8 mouse cellular contexts compared by ENCODE assay signal in the genomic region with DNA sequence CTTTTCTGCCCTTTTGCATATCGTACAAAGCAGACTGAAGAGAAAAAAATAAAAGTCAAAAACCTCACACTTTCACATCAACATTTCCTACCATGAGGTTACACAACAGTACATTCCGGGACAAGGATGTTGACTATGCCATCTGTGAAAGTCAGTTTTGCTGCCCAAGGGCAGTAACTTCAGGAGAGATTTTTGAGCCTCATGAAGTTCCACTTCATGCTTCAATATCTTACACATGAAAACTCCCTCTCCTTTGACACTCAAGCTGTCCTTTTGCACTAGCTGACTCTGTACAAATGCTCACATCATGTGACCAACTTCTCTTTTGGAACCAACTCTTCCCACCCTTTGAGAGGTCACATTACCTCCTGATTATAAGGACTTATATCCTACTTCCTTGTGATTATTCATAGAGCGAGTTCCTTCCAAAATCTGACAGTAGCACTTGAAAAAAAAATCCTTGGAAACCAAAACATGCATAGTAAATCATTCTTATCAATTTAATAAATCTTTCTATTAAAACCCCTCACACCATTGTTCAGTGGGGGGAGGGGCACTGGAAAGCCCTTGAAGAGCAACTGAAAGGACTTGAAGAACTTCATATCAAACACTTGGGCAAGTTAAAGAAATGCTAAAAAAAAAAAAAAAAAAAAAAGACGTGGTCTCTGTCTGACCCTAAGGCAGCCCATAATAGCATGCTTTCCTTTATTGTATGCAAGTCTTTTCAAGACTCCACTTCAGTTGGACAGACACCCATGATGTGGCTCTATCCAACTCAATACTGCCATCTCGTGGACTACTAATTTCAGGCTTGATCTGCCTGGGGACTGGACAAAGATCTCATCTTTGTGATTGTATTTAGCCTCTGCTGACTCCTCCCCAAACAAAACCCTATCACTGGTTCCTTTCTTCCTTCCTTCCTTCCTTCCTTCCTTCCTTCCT.
DNase-seq lines count a peak whose midpoint lies in the region; ATAC-seq and TF ChIP-seq lines count a peak whose summit lies in the region.

No protein-coding gene starts in this region.

- dilution Hi-C loops in CH12.LX (cut with MboI; ENCODE audit: extremely low pct_ligation_motif_present, extremely low pct_unique_long_range_greater_than_20kb, low sequenced_read_pairs): no loop called here

- H3K79me2 ChIP-seq in CH12.LX (replicated peaks; ENCODE audit: control insufficient read depth, extremely low read depth, insufficient read depth, poor library complexity, severe bottlenecking): no peaks in the 10 kb centered on the region

- peak; percentile 90 for TF ChIP-seq RAD21 in CH12.LX (IDR thresholded peaks at IDR 0.05; ENCODE audit: low read depth, low read length)

- TF ChIP-seq EP300 in CH12.LX (IDR thresholded peaks at IDR 0.05; ENCODE audit: low read length): no peak

- peak overlapping the region; percentile 29; the same call in 1 of the 2 replicates for H3K4me2 ChIP-seq in CH12.LX (ENCODE audit: insufficient read depth, low read depth, poor library complexity, severe bottlenecking)
- H3K4me2 ChIP-seq in embryonic facial prominence, embryonic 12.5 days (replicated peaks): no peak overlapping the region
- no peak overlapping the region for H3K4me2 ChIP-seq in heart, embryonic 12.5 days
- no peak overlapping the region for H3K4me2 ChIP-seq in kidney, embryonic 14.5 days (replicated peaks; ENCODE audit: low read depth, low read length)
- H3K4me2 ChIP-seq in liver, embryonic 12.5 days: no peak overlapping the region

- peak; percentile 62 to 84; a peak in 3 of 4 replicates for TF ChIP-seq CTCF in CH12.LX (conservative IDR thresholded peaks at IDR 0.05 in 1 of 2, IDR thresholded peaks at IDR 0.05 in 1 of 2; ENCODE audit: low read depth in 2 of 2, low read length in 2 of 2)

- DNase-seq in CH12.LX (ENCODE audit: extremely low read depth): peak; percentile 92
- DNase-seq in adrenal gland, adult 8-10 months: peak; percentile 58
- peak; percentile 85 for DNase-seq in naive thymus-derived CD4-positive, alpha-beta T cell, adult 2 months (ENCODE audit: low read depth)
- peak; percentile 81 for DNase-seq in thymus, postnatal 14 days

- no peak overlapping the region for H3K4me3 ChIP-seq in CH12.LX (replicated peaks in 1 of 3; ENCODE audit: low read depth in 2 of 3, low read length in 2 of 3, poor library complexity in 1 of 3)
- no peak overlapping the region for H3K4me3 ChIP-seq in embryonic facial prominence, embryonic 12.5 days
- H3K4me3 ChIP-seq in heart, embryonic 12.5 days: no peak overlapping the region
- no peak overlapping the region for H3K4me3 ChIP-seq in kidney, embryonic 14.5 days (ENCODE audit: low read length)
- H3K4me3 ChIP-seq in liver, embryonic 12.5 days: no peak overlapping the region

- H3K9ac ChIP-seq in CH12.LX (ENCODE audit: insufficient read depth, low read depth): no peak overlapping the region
- no peak overlapping the region for H3K9ac ChIP-seq in embryonic facial prominence, embryonic 12.5 days
- H3K9ac ChIP-seq in heart, embryonic 12.5 days: no peak overlapping the region
- H3K9ac ChIP-seq in kidney, embryonic 14.5 days (ENCODE audit: low read depth, low read length): no peak overlapping the region
- H3K9ac ChIP-seq in liver, embryonic 12.5 days: no peak overlapping the region

- TF ChIP-seq POLR2A in CH12.LX (IDR thresholded peaks at IDR 0.05; ENCODE audit: low read depth, low read length): no peak

- peaks cover 14 to 59% of the 10 kb centered on the region in 2 experiments for H3K4me1 ChIP-seq in CH12.LX (ENCODE audit: control insufficient read depth in 1 of 2, insufficient read depth in 2 of 2)
- peaks cover 14% of the 10 kb centered on the region for H3K4me1 ChIP-seq in embryonic facial prominence, embryonic 12.5 days
- H3K4me1 ChIP-seq in heart, embryonic 12.5 days (replicated peaks): peaks cover 23% of the 10 kb centered on the region
- peaks cover 41% of the 10 kb centered on the region for H3K4me1 ChIP-seq in kidney, embryonic 14.5 days (ENCODE audit: control insufficient read depth, insufficient read depth, low read length)
- H3K4me1 ChIP-seq in liver, embryonic 12.5 days: peaks cover 6% of the 10 kb centered on the region; the same call in 1 of the 2 replicates

- peak overlapping the region; percentile 31; the same call in 1 of the 2 replicates for H3K27ac ChIP-seq in CH12.LX (ENCODE audit: insufficient read depth, low read depth)
- H3K27ac ChIP-seq in embryonic facial prominence, embryonic 12.5 days: no peak overlapping the region
- no peak overlapping the region for H3K27ac ChIP-seq in heart, embryonic 12.5 days (ENCODE audit: poor library complexity, severe bottlenecking)
- H3K27ac ChIP-seq in kidney, embryonic 14.5 days (ENCODE audit: low read depth, low read length): peak overlapping the region; percentile 6; the same call in 1 of the 2 replicates
- no peak overlapping the region for H3K27ac ChIP-seq in liver, embryonic 12.5 days

- H3K27me3 ChIP-seq in CH12.LX (replicated peaks): no peaks in the 10 kb centered on the region
- no peaks in the 10 kb centered on the region for H3K27me3 ChIP-seq in embryonic facial prominence, embryonic 12.5 days
- H3K27me3 ChIP-seq in heart, embryonic 12.5 days (replicated peaks): no peaks in the 10 kb centered on the region
- no peaks in the 10 kb centered on the region for H3K27me3 ChIP-seq in kidney, embryonic 14.5 days (ENCODE audit: control insufficient read depth, insufficient read depth, low read length)
- no peaks in the 10 kb centered on the region for H3K27me3 ChIP-seq in liver, embryonic 12.5 days (replicated peaks)

- 45% methylated on average over 5 of the region's 5 CpGs for WGBS in embryonic facial prominence, embryonic 12.5 days
- 49% methylated on average over 5 of the region's 5 CpGs for WGBS in heart, embryonic 12.5 days
- 38% methylated on average over 5 of the region's 5 CpGs for WGBS in kidney, embryonic 14.5 days
- 38% methylated on average over 5 of the region's 5 CpGs for WGBS in liver, embryonic 12.5 days (ENCODE audit: insufficient replicate concordance)

- ATAC-seq in embryonic facial prominence, embryonic 12.5 days (ENCODE audit: insufficient number of reproducible peaks, insufficient read depth, low FRiP score, low TSS enrichment): peak; percentile 74; the same call in 1 of the 2 replicates
- ATAC-seq in heart, embryonic 12.5 days (ENCODE audit: insufficient number of reproducible peaks, low FRiP score): peak; percentile 37; the same call in 1 of the 2 replicates
- ATAC-seq in kidney, embryonic 14.5 days (ENCODE audit: low FRiP score, low TSS enrichment): peak; percentile 41; the same call in 1 of the 2 replicates
- peak; percentile 44; the same call in 1 of the 2 replicates for ATAC-seq in liver, embryonic 12.5 days

- in situ Hi-C loops in CH12.LX (cut with MboI; ENCODE audit: low pct_ligation_motif_present, low pct_unique_long_range_greater_than_20kb, low sequenced_read_pairs): loop anchor here (10.0 to 25.0 kb wide), 3 partner anchors 527 to 904 kb away; no protein-coding TSS in a partner anchor

- peaks cover 4 to 19% of the 10 kb centered on the region in 2 experiments for H3K36me3 ChIP-seq in CH12.LX (replicated peaks in 1 of 2; ENCODE audit: control insufficient read depth in 1 of 2, insufficient read depth in 1 of 2, low read length in 1 of 2)
- H3K36me3 ChIP-seq in embryonic facial prominence, embryonic 12.5 days: no peaks in the 10 kb centered on the region; the same call in 1 of the 2 replicates
- peaks cover 67% of the 10 kb centered on the region for H3K36me3 ChIP-seq in heart, embryonic 12.5 days
- H3K36me3 ChIP-seq in kidney, embryonic 14.5 days (ENCODE audit: control insufficient read depth, insufficient read depth, low read length): peaks cover 24% of the 10 kb centered on the region
- peaks cover 5% of the 10 kb centered on the region for H3K36me3 ChIP-seq in liver, embryonic 12.5 days

- no peaks in the 10 kb centered on the region for H3K9me3 ChIP-seq in CH12.LX (replicated peaks; ENCODE audit: low read length)
- H3K9me3 ChIP-seq in embryonic facial prominence, embryonic 12.5 days: no peaks in the 10 kb centered on the region
- no peaks in the 10 kb centered on the region for H3K9me3 ChIP-seq in heart, embryonic 12.5 days (replicated peaks)
- no peaks in the 10 kb centered on the region for H3K9me3 ChIP-seq in kidney, embryonic 14.5 days (ENCODE audit: control insufficient read depth, low read length)
- no peaks in the 10 kb centered on the region for H3K9me3 ChIP-seq in liver, embryonic 12.5 days (replicated peaks)

TF ChIP-seq in CH12.LX, 34 proteins besides CTCF, POLR2A, EP300 and RAD21:
- TF ChIP-seq IRF4 (IDR thresholded peaks at IDR 0.05; ENCODE audit: low read depth, low read length): 0 out of 2 replicates have a peak, but pooled peaks have one; percentile 37
- TF ChIP-seq USF2 (conservative IDR thresholded peaks at IDR 0.05; ENCODE audit: low read depth, low read length): no peak
- peak; percentile 55; the same call in 1 of the 2 replicates for TF ChIP-seq MYC (IDR thresholded peaks at IDR 0.05; ENCODE audit: low read depth, low read length)
- peak; percentile 86 for TF ChIP-seq SMC3 (IDR thresholded peaks at IDR 0.05; ENCODE audit: low read depth, low read length)
- peak; percentile 49; the same call in 1 of the 2 replicates for TF ChIP-seq ZC3H11A (IDR thresholded peaks at IDR 0.05; ENCODE audit: low read depth, low read length)
- no peak for TF ChIP-seq MAFK (IDR thresholded peaks at IDR 0.05; ENCODE audit: insufficient replicate concordance, low read length)
- TF ChIP-seq ZNF384 (IDR thresholded peaks at IDR 0.05; ENCODE audit: low read depth, low read length): peak; percentile 74
- TF ChIP-seq CHD2 (IDR thresholded peaks at IDR 0.05; ENCODE audit: low read length): peak; percentile 69; the same call in 1 of the 2 replicates

Comparison
In these comparisons a context has a peak if more than half of its experiments do, and no peak if none do; other contexts are left out.
1. H3K27ac ChIP-seq: peak in CH12.LX (single experiment) and kidney, embryonic 14.5 days (single experiment); none in embryonic facial prominence, embryonic 12.5 days (single experiment), heart, embryonic 12.5 days (single experiment) and liver, embryonic 12.5 days (single experiment).
2. Peak in every context shown above with its lines, with median percentiles within 50 percentile points of each other: DNase-seq and ATAC-seq.